Mouse (Mus musculus): ENCODE measurements around the gene RPS10-NUDT3.

DNA sequence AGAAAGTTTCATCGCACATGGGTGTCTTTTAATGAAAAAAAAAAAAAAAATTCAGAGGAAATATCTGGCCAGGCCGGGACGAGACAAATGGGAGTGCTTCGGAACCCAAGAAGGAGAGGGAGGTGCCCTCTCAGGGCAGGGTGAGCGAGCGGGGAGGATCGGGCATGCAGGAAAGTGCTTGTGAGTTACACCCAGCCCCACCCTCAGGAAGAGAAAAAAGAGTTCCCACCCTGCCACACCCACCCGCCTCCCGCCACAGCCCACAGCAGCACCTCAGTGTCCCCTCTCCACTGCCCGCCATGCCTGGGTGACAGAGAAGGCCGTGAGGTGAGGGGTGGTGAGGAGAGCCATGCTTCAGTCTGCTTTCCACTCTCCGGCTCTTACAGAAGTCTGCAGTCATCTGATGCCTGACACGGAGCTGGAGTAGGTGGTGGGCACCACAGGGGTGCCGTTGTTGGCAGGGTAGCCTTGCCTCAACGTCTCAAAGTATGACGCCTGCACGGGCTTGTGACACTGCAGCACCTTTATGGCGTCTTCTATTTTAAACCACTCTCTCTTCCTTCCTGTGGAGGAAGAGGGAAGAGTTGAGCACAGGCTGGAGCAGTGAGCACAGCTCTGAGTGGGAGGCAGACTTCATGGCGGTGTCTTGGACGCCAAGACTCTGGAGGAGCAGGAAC lies 54.5 kb downstream of the RPS10-NUDT3 start:
- TF ChIP-seq CTCF (IDR thresholded peaks at IDR 0.05; ENCODE audit: control insufficient read depth, insufficient read depth, insufficient replicate concordance, low read depth, low read length) (no peak), POLR2A (IDR thresholded peaks at IDR 0.05; ENCODE audit: control insufficient read depth, low read depth, low read length) (no peak)

Measured in testis, adult 2 months (tissue).